Mouse (Mus musculus): ENCODE results near the gene Defb7. TPM values are rescaled to one million over a fixed set of nuclear protein-coding genes. Genes with fewer than 3 reads are reported as not detected.

Defb7 gene
- total RNA-seq (2021) = not detected
- long read RNA-seq, experiment 1 = 0 reads
- long read RNA-seq, experiment 2 = 0 reads

DNA sequence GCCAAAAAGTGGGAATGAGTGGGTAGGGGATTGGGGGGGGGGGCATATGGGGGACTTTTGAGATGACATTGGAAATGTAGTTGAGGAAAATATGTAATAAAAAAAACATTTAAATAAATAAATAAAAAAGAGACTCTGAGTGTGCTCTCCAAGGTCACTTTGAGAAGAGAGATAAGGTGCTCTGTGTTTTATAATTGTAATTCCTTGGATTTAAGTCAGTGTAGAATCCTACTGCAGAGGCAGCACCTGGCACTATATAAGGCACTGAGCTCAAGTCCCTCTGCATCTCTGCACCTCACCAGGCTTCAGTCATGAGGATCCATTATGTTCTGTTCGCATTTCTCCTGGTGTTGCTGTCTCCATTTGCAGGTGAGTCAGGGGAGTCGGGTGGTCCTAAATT lies at the start of gene Defb7:
TSS of gene Defb7 (plus strand) at position 301 of the 400 bp plus-strand sequence.
- no peak for DNase-seq (ENCODE audit: low spot score in 2 of 2)
- intact Hi-C loops (cut with DNase I) = no loop called here

DNA sequence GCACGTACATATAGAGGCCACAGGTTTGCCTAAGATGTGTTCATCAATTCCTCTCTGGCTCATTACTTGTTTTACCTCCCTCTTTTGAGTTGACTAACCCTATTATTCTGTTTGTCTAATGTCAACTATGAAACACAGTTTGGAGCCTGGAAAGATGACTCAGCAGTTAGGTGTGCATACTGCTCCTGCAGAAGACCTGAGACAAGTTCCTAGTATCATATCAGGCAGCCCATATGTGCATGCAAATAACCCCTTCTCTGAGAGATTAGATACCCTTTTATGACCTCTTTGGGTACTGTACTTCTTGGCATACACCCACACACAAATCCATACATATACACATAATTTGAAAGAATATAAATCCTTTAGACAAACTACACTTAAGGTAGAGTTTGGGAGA lies 48.5 kb upstream of the Defb7 start:
- intact Hi-C loops (cut with DNase I) = no loop called here

DNA sequence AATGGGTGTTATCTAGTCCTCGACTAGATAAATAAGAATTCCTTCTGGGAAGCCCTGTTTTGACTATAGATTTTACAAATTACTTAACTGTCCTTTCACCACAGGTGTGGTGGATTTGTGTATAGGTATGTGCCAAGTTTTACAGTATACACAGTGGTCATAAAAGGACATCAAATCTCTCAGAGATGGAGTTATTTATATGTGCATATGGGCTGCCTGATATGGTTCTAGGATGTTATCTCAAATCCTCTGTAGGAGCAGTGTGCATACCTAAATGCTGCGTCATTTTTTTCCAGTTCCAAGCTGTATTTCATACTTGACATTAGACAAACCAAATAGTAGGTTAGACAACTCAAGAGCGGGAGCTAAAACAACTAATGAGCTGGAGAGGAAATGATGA lies 33.5 kb upstream of the Defb7 start:
- intact Hi-C loops (cut with DNase I) = no loop called here
- DNase-seq (ENCODE audit: low spot score in 2 of 2) = no peak

More for the DNA sequence above, 48.5 kb upstream of the Defb7 start:
- DNase-seq (ENCODE audit: low spot score in 2 of 2) = no peak

DNA sequence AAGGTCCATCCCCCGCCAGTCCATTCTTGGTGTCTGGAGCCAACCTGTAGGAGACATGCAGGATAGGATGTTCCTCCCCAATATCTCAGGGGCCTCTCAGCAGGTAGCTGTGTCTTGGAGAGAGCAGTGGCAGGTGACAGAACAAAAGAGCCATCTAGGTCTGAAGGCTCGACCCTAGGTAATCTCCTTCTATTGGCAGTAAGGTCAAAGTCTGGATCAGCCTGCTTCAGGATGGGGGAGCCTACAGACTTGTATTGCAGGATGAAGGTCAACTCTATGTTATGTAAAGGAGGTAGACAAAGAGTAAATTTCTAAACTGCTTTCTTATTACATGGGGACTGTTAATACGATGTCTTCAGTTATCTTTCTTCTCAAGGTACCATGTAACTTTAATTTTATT lies 25.9 kb upstream of the Defb7 start:
- DNase-seq (ENCODE audit: low spot score in 2 of 2) = no peak

DNA sequence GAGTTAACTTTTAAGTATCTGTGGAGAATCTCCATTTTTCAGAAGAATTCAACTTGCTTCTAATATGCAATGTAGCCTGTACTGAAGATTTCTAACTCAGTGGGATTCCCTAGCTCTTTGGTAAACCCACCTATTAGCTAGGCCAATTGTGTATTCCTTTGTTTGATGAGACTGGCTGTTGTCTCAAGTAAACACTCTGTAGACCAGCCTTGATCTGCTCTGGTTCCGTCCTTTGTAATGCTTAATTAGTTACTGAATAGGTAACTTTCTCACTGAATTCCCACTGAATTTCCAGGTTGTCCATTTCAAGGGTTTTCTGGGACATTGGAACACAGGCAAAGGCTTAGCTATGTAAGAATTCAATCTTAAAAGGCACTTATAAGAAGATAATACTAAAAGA lies 5.6 kb downstream of the Defb7 start:
- no peak for DNase-seq (ENCODE audit: low spot score in 2 of 2)
- intact Hi-C loops (cut with DNase I) = no loop called here

More for the DNA sequence above, 25.9 kb upstream of the Defb7 start:
- intact Hi-C loops (cut with DNase I) = no loop called here

DNA sequence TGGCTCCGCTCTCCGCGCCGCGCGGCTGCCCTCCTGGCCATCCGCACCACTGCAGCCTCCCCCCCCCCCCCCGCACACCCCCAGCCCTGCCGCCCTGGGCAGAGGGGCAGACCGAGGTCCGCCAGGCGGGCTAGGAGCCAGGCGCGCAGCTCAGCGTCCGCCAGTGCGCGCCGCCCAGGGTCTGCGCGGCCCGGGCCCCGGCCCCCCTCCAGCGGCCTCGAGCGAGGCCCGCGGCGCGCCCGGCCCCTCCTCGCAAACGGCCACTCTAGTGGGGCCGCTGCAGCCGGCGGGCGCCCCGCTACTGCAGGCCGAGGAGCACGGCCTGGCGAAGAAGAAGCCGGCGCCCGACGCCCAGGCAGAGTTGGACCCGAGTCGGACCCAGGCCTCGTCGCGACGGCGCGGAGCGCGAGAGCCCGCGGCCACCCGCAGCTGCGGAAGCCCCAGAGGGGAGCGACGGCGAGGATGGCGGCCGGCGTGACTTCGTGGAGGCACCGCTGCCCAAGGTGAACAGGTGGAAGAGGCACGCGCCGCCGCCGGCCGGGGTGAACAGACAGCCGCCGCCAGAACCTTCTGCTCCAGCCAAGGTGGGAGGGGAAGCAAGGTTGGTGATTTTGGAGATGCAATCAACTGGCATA lies 40.4 kb downstream of the Defb7 start:
- DNase-seq (ENCODE audit: low spot score in 2 of 2) = no peak
- intact Hi-C loops (cut with DNase I) = no loop called here

DNA sequence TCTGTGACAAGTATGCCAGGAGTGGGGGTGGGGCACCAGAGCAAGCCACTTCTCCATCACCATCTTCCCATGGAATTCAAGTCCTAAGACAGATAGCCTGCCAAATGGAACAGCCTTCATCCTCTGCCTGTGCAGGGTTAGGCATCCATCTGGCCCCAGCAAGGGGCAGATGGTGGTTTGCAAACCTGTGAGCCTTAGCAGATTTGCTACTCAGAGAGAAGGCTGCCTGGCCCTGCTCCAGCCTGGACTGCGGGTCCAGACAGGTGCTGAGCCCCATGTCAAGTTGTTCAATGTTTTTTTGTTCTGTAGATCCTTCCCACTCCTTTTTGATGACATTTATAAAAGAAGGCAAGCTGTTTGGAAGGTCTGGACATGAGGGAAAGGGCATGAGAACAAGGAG lies 45.5 kb downstream of the Defb7 start:
- DNase-seq (ENCODE audit: low spot score in 2 of 2) = no peak
- intact Hi-C loops (cut with DNase I) = no loop called here

Small RNA genes within 50 kb of the gene (microRNA-seq; reads per million reads assigned to microRNA genes)
- gene Gm27288 (0 reads per million in 2 experiments), gene Gm27852 (0 reads per million in 2 experiments)

Other genes with a start within 250 kb of the Defb7 start
- gene Defb5, start 247.5 kb upstream of the Defb7 start, total RNA-seq (2021) = not detected
- gene Defb3, start 201.7 kb upstream of the Defb7 start, total RNA-seq (2021) = not detected
- gene Defb8, start 47.5 kb upstream of the Defb7 start, total RNA-seq (2021) = not detected
- gene 4930467E23Rik, start 234.5 kb downstream of the Defb7 start, total RNA-seq (2021) = under 1 TPM; 0.23 to 0.51 TPM

All from left cerebral cortex, postnatal 14 days (tissue).